ENCODE assay signal across 17 mouse cellular contexts in genomic region chr13:3951198-3951914, GRCm38 (mm10). TPM values are rescaled to one million over a fixed set of nuclear protein-coding genes. Genes with fewer than 3 reads are reported as not detected.
DNase-seq lines count a peak whose midpoint lies in the region; ATAC-seq and TF ChIP-seq lines count a peak whose summit lies in the region.
"Had no signal": no experiment of that assay in that cellular context is flagged by ENCODE, and none has a peak within 500 bp of the region (broad histone marks: within the 10 kb centered on the region; RNA-seq: fewer than 3 reads in every experiment).

No protein-coding gene starts in this region.

- H3K27ac ChIP-seq in forebrain, postnatal 0 days (ENCODE audit: low read depth, low read length): no peak overlapping the region
- no peak overlapping the region for H3K27ac ChIP-seq in forebrain, embryonic 10.5 days
- H3K27ac ChIP-seq in midbrain, postnatal 0 days (ENCODE audit: low read depth, low read length): no peak overlapping the region
- H3K27ac ChIP-seq in midbrain, embryonic 15.5 days: no peak overlapping the region
- no peak overlapping the region for H3K27ac ChIP-seq in bone marrow, adult 2 months (ENCODE audit: control insufficient read depth, insufficient read depth, low read depth, low read length, poor library complexity)
- no peak overlapping the region for H3K27ac ChIP-seq in stomach, postnatal 0 days (replicated peaks)
- H3K27ac ChIP-seq: heart, embryonic 15.5 days; neural tube, embryonic 13.5 days had no signal

- peak; percentile 1 for DNase-seq in forebrain, postnatal 0 days
- no peak for DNase-seq in forebrain, embryonic 10.5 days (ENCODE audit: extremely low spot score, low spot score)
- DNase-seq in midbrain, postnatal 0 days (ENCODE audit: low spot score): no peak
- no peak for DNase-seq in stomach, postnatal 0 days (ENCODE audit: low spot score)
- no peak for DNase-seq in right cerebral cortex, postnatal 4 days
- DNase-seq: adrenal gland, postnatal 36 days; cerebellum, adult 2 months; gastrocnemius, postnatal 36 days; kidney, postnatal 25 days; midbrain, embryonic 14.5 days had no signal

- no peak for TF ChIP-seq POLR2A in bone marrow, adult 2 months (IDR thresholded peaks at IDR 0.05; ENCODE audit: borderline replicate concordance, control insufficient read depth, low read depth, low read length)

- H3K4me3 ChIP-seq in forebrain, postnatal 0 days (ENCODE audit: low read depth, low read length): no peak overlapping the region
- no peak overlapping the region for H3K4me3 ChIP-seq in forebrain, embryonic 10.5 days
- no peak overlapping the region for H3K4me3 ChIP-seq in midbrain, postnatal 0 days (ENCODE audit: low read depth, low read length)
- no peak overlapping the region for H3K4me3 ChIP-seq in midbrain, embryonic 15.5 days
- H3K4me3 ChIP-seq in bone marrow, adult 2 months (replicated peaks; ENCODE audit: control insufficient read depth, low read depth, low read length): no peak overlapping the region
- H3K4me3 ChIP-seq in stomach, postnatal 0 days (ENCODE audit: low read depth, low read length): no peak overlapping the region
- H3K4me3 ChIP-seq: heart, embryonic 15.5 days; neural tube, embryonic 13.5 days had no signal

- H3K36me3 ChIP-seq in forebrain, postnatal 0 days (ENCODE audit: insufficient read depth): no peaks in the 10 kb centered on the region
- H3K36me3 ChIP-seq in forebrain, embryonic 10.5 days (replicated peaks): no peaks in the 10 kb centered on the region
- H3K36me3 ChIP-seq in midbrain, postnatal 0 days (ENCODE audit: insufficient read depth, low read length): no peaks in the 10 kb centered on the region
- H3K36me3 ChIP-seq in midbrain, embryonic 15.5 days (replicated peaks): no peaks in the 10 kb centered on the region
- H3K36me3 ChIP-seq in stomach, postnatal 0 days (ENCODE audit: control insufficient read depth, insufficient read depth, low read length): no peaks in the 10 kb centered on the region
- H3K36me3 ChIP-seq: heart, embryonic 15.5 days; neural tube, embryonic 13.5 days had no signal

- H3K4me2 ChIP-seq in forebrain, postnatal 0 days (ENCODE audit: low read depth): no peak overlapping the region
- H3K4me2 ChIP-seq in midbrain, postnatal 0 days (ENCODE audit: low read depth, low read length, poor library complexity, severe bottlenecking): no peak overlapping the region
- H3K4me2 ChIP-seq in midbrain, embryonic 15.5 days: no peak overlapping the region
- H3K4me2 ChIP-seq in stomach, postnatal 0 days (replicated peaks; ENCODE audit: low read depth): no peak overlapping the region
- H3K4me2 ChIP-seq: heart, embryonic 15.5 days; neural tube, embryonic 13.5 days had no signal

- ATAC-seq in forebrain, postnatal 0 days: peak; percentile 56; the same call in 1 of the 2 replicates
- no peak for ATAC-seq in midbrain, postnatal 0 days (ENCODE audit: low FRiP score)
- no peak for ATAC-seq in midbrain, embryonic 15.5 days (replicated peaks)
- ATAC-seq in stomach, postnatal 0 days (ENCODE audit: low FRiP score, low TSS enrichment): no peak
- no peak for ATAC-seq in frontal cortex, adult (ENCODE audit: low TSS enrichment)

- no peaks in the 10 kb centered on the region for H3K27me3 ChIP-seq in forebrain, postnatal 0 days (ENCODE audit: insufficient read depth, low read length)
- H3K27me3 ChIP-seq in forebrain, embryonic 10.5 days (ENCODE audit: poor library complexity, severe bottlenecking): no peaks in the 10 kb centered on the region
- no peaks in the 10 kb centered on the region for H3K27me3 ChIP-seq in midbrain, postnatal 0 days (ENCODE audit: insufficient read depth, low read length)
- H3K27me3 ChIP-seq in midbrain, embryonic 15.5 days (replicated peaks): no peaks in the 10 kb centered on the region
- no peaks in the 10 kb centered on the region for H3K27me3 ChIP-seq in stomach, postnatal 0 days (ENCODE audit: control insufficient read depth, insufficient read depth, low read length)
- H3K27me3 ChIP-seq: heart, embryonic 15.5 days; neural tube, embryonic 13.5 days had no signal

- WGBS in forebrain, postnatal 0 days: 70% methylated on average over 6 of the region's 6 CpGs
- 76% methylated on average over 6 of the region's 6 CpGs for WGBS in forebrain, embryonic 10.5 days
- WGBS in midbrain, postnatal 0 days: 82% methylated on average over 6 of the region's 6 CpGs
- 83% methylated on average over 6 of the region's 6 CpGs for WGBS in midbrain, embryonic 15.5 days
- 74% methylated on average over 6 of the region's 6 CpGs for WGBS in bone marrow, adult 2 months
- 74% methylated on average over 6 of the region's 6 CpGs for WGBS in stomach, postnatal 0 days

- H3K9me3 ChIP-seq in forebrain, postnatal 0 days (ENCODE audit: low read length): no peaks in the 10 kb centered on the region
- H3K9me3 ChIP-seq in forebrain, embryonic 10.5 days: no peaks in the 10 kb centered on the region
- no peaks in the 10 kb centered on the region for H3K9me3 ChIP-seq in midbrain, postnatal 0 days (ENCODE audit: low read length)
- no peaks in the 10 kb centered on the region for H3K9me3 ChIP-seq in midbrain, embryonic 15.5 days
- no peaks in the 10 kb centered on the region for H3K9me3 ChIP-seq in stomach, postnatal 0 days (ENCODE audit: control insufficient read depth, low read length)
- H3K9me3 ChIP-seq: heart, embryonic 15.5 days; neural tube, embryonic 13.5 days had no signal

- TF ChIP-seq CTCF in forebrain, postnatal 0 days (IDR thresholded peaks at IDR 0.05; ENCODE audit: low read depth): no peak; the same call in 1 of the 2 replicates
- TF ChIP-seq CTCF in midbrain, postnatal 0 days (IDR thresholded peaks at IDR 0.05): peak; percentile 13; the same call in 1 of the 2 replicates
- TF ChIP-seq CTCF in bone marrow, adult 2 months (IDR thresholded peaks at IDR 0.05; ENCODE audit: control insufficient read depth, insufficient read depth, low read length): peak; percentile 28; the same call in 1 of the 2 replicates
- TF ChIP-seq CTCF in stomach, postnatal 0 days (IDR thresholded peaks at IDR 0.05; ENCODE audit: low read depth): peak; percentile 34

- no peak for TF ChIP-seq EP300 in stomach, postnatal 0 days (optimal IDR thresholded peaks at IDR 0.05)

- H3K9ac ChIP-seq in forebrain, postnatal 0 days: no peak overlapping the region
- H3K9ac ChIP-seq in midbrain, postnatal 0 days (replicated peaks; ENCODE audit: low read length, poor library complexity, severe bottlenecking): no peak overlapping the region
- H3K9ac ChIP-seq in midbrain, embryonic 15.5 days: no peak overlapping the region
- H3K9ac ChIP-seq in stomach, postnatal 0 days (ENCODE audit: low read length): no peak overlapping the region
- H3K9ac ChIP-seq: heart, embryonic 15.5 days; neural tube, embryonic 13.5 days had no signal

- no peaks in the 10 kb centered on the region for H3K4me1 ChIP-seq in forebrain, postnatal 0 days (ENCODE audit: insufficient read depth)
- H3K4me1 ChIP-seq in forebrain, embryonic 10.5 days: no peaks in the 10 kb centered on the region
- H3K4me1 ChIP-seq in midbrain, postnatal 0 days (ENCODE audit: insufficient read depth, low read length): no peaks in the 10 kb centered on the region
- H3K4me1 ChIP-seq in midbrain, embryonic 15.5 days: no peaks in the 10 kb centered on the region
- H3K4me1 ChIP-seq in bone marrow, adult 2 months (ENCODE audit: control insufficient read depth, insufficient read depth, low read length): no peaks in the 10 kb centered on the region; the same call in 1 of the 2 replicates
- no peaks in the 10 kb centered on the region for H3K4me1 ChIP-seq in stomach, postnatal 0 days (replicated peaks; ENCODE audit: control insufficient read depth, insufficient read depth)
- H3K4me1 ChIP-seq: heart, embryonic 15.5 days; neural tube, embryonic 13.5 days had no signal

RNA-seq across cellular contexts. Expression of gene Ucn3, which starts 6.2 kb away (rescaled TPM):
- total RNA-seq in forebrain, postnatal 0 days (2014; rRNA removed): 0.38 and 0.57 TPM in 2 replicates
- 0.68 and 0.77 TPM in 2 replicates for polyA plus RNA-seq in forebrain, postnatal 0 days (2015; fragmentation: Nextera tagmentation; extraction: Ambion mirVana)
- polyA plus RNA-seq in forebrain, embryonic 10.5 days (2016; fragmentation: Nextera tagmentation; extraction: Ambion mirVana): not detected in 2 replicates
- 0.14 and 0.71 TPM in 2 replicates for total RNA-seq in midbrain, postnatal 0 days (2014; rRNA removed)
- polyA plus RNA-seq in midbrain, postnatal 0 days (2015; fragmentation: Nextera tagmentation; extraction: Ambion mirVana): 0.27 and 0.29 TPM in 2 replicates
- polyA plus RNA-seq in midbrain, embryonic 15.5 days (2015; fragmentation: Nextera tagmentation; extraction: Ambion mirVana): not detected in 2 replicates
- not detected in 2 replicates for polyA plus RNA-seq in bone marrow, adult 2 months (2011; ENCODE audit: insufficient read depth, insufficient read length, low replicate concordance, missing spikeins)
- not detected in 2 replicates for polyA plus RNA-seq in stomach, postnatal 0 days (2015; fragmentation: Nextera tagmentation; extraction: Ambion mirVana)
- total RNA-seq: adrenal gland, postnatal 36 days; gastrocnemius, postnatal 36 days; liver, adult 2 months had no signal
- polyA plus RNA-seq: C2C12; cerebellum, adult 2 months; heart, embryonic 15.5 days; liver, adult 2 months; midbrain, embryonic 14.5 days; neural tube, embryonic 13.5 days had no signal

RNA-seq across cellular contexts. Expression of gene Tubal3, which starts 33.3 kb away (rescaled TPM):
- not detected in 2 replicates for total RNA-seq in forebrain, postnatal 0 days (2014; rRNA removed)
- 0.05 TPM in 1 of 2 replicates, not detected in the other for polyA plus RNA-seq in forebrain, postnatal 0 days (2015; fragmentation: Nextera tagmentation; extraction: Ambion mirVana)
- polyA plus RNA-seq in forebrain, embryonic 10.5 days (2016; fragmentation: Nextera tagmentation; extraction: Ambion mirVana): not detected in 2 replicates
- not detected in 2 replicates for total RNA-seq in midbrain, postnatal 0 days (2014; rRNA removed)
- not detected in 2 replicates for polyA plus RNA-seq in midbrain, postnatal 0 days (2015; fragmentation: Nextera tagmentation; extraction: Ambion mirVana)
- not detected in 2 replicates for polyA plus RNA-seq in midbrain, embryonic 15.5 days (2015; fragmentation: Nextera tagmentation; extraction: Ambion mirVana)
- not detected in 2 replicates for polyA plus RNA-seq in bone marrow, adult 2 months (2011; ENCODE audit: insufficient read depth, insufficient read length, low replicate concordance, missing spikeins)
- polyA plus RNA-seq in stomach, postnatal 0 days (2015; fragmentation: Nextera tagmentation; extraction: Ambion mirVana): not detected in 2 replicates
- total RNA-seq: adrenal gland, postnatal 36 days; gastrocnemius, postnatal 36 days; liver, adult 2 months had no signal
- polyA plus RNA-seq: C2C12; cerebellum, adult 2 months; heart, embryonic 15.5 days; liver, adult 2 months; midbrain, embryonic 14.5 days; neural tube, embryonic 13.5 days had no signal

RNA-seq across cellular contexts. Expression of gene Net1, which starts 33.3 kb away (rescaled TPM):
- 12.2 and 20.4 TPM in 2 replicates for total RNA-seq in forebrain, postnatal 0 days (2014; rRNA removed)
- polyA plus RNA-seq in forebrain, postnatal 0 days (2015; fragmentation: Nextera tagmentation; extraction: Ambion mirVana): 11.4 and 12.4 TPM in 2 replicates
- polyA plus RNA-seq in forebrain, embryonic 10.5 days (2016; fragmentation: Nextera tagmentation; extraction: Ambion mirVana): 64.7 and 75.3 TPM in 2 replicates
- total RNA-seq in midbrain, postnatal 0 days (2014; rRNA removed): 16.7 and 17.7 TPM in 2 replicates
- 12.3 and 14.3 TPM in 2 replicates for polyA plus RNA-seq in midbrain, postnatal 0 days (2015; fragmentation: Nextera tagmentation; extraction: Ambion mirVana)
- 10.7 and 12.2 TPM in 2 replicates for polyA plus RNA-seq in midbrain, embryonic 15.5 days (2015; fragmentation: Nextera tagmentation; extraction: Ambion mirVana)
- 65.0 and 81.1 TPM in 2 replicates for polyA plus RNA-seq in bone marrow, adult 2 months (2011; ENCODE audit: insufficient read depth, insufficient read length, low replicate concordance, missing spikeins)
- polyA plus RNA-seq in stomach, postnatal 0 days (2015; fragmentation: Nextera tagmentation; extraction: Ambion mirVana): 54.6 and 59.1 TPM in 2 replicates
